Mouse (Mus musculus) testis, adult 2 months (tissue): ENCODE data around the gene Chac2.

Experiments
- CTCF ChIP-seq: fragments of 200-500 bp; IDR thresholded peaks from 2 replicates; pipeline ENCODE4 v1.5.1; 2012; ENCODE audit warnings: low read depth, mild to moderate bottlenecking, inconsistent platforms, low read length, moderate library complexity; ENCODE audit not compliant: control insufficient read depth, insufficient read depth, insufficient replicate concordance
- POLR2A ChIP-seq: fragments of 200-500 bp; IDR thresholded peaks from 2 replicates; pipeline ENCODE4 v1.6.1; 2012; ENCODE audit warnings: low read depth, mild to moderate bottlenecking, inconsistent platforms, low read length, moderate library complexity; ENCODE audit not compliant: control insufficient read depth

GRCm38 (mm10) chr11:30953469-30954154, 32.5 kb downstream of the Chac2 start:
- TF ChIP-seq POLR2A (no peak), CTCF (no peak)
